Mouse (Mus musculus) embryonic fibroblast, embryonic 13.5 days (primary cell): ENCODE measurements at regions not wholly inside any gene's neighbourhood (a gene's known extent, or its start where the extent isn't known, plus 50 kb on each side); places are given as distances from the start of the nearest gene placed in this dataset.

Experiments
- CTCF ChIP-seq: IDR thresholded peaks from 2 replicates; pipeline ENCODE4 v1.5.1; 2011; ENCODE audit warnings: mild to moderate bottlenecking, control low read depth, low read length, moderate library complexity, borderline replicate concordance; ENCODE audit not compliant: insufficient read depth
- POLR2A ChIP-seq: IDR thresholded peaks from 2 replicates; pipeline ENCODE4 v1.6.1; 2011; ENCODE audit warnings: low read depth, mild to moderate bottlenecking, control low read depth, low read length, moderate library complexity

DNA sequence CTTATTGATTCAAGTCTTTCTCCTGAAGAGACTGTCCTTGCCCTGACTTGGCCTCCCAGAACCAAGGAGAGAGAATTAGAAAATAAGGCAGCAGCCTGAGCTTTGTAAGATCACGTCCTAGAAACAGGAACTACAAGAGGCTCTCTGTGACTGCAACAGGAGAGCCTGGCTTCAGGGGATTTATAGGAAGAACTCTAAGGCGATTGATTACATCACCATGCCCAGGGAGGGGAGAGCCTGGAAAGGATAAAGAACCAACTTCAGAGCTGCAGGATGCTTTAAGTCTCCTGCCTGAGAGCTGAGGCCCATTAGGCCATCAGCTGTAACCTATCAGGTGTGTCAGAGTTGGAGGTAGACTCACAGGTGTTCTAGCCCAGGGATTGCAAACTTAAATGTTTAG lies 77.1 kb upstream of the Tnik start:
- TF ChIP-seq POLR2A (no peak), CTCF (no peak)
